Mouse (Mus musculus) heart, postnatal 0 days (tissue): ENCODE results near the gene Kdm2b. TPM values are rescaled to one million over a fixed set of nuclear protein-coding genes. Genes with fewer than 3 reads are reported as not detected.

Source experiments
- ATAC-seq: fragments of 200-750 bp; cut with Nextera tagmentation; 2 replicates; pipeline ENCODE4 v1.8.0; 2017; ENCODE audit warnings: low read depth, moderate number of reproducible peaks, moderate library complexity; ENCODE audit not compliant: insufficient read depth
- DNase-seq: peaks from one replicate; pipeline ENCODE4 v3.0.0-alpha.2; 2016; ENCODE audit warnings: low spot score
- H3K27ac ChIP-seq: fragments of 300-500 bp; sonication (generic); 2 replicates; pipeline ENCODE4 v1.5.1; 2014; ENCODE audit warnings: low read depth, mild to moderate bottlenecking
- H3K27me3 ChIP-seq: fragments of 300-500 bp; sonication (generic); 2 replicates; pipeline ENCODE4 v1.6.1; 2014; ENCODE audit warnings: low read length, mixed read lengths; ENCODE audit not compliant: control insufficient read depth, insufficient read depth
- H3K36me3 ChIP-seq: fragments of 300-500 bp; sonication (generic); replicated peaks from 2 replicates; pipeline ENCODE4 v1.6.1; 2014; ENCODE audit warnings: low read length, mixed read lengths; ENCODE audit not compliant: control insufficient read depth, insufficient read depth
- H3K4me1 ChIP-seq: fragments of 300-500 bp; sonication (generic); 2 replicates; pipeline ENCODE4 v1.6.1; 2014; ENCODE audit warnings: antibody characterized with exemption; ENCODE audit not compliant: control insufficient read depth, insufficient read depth
- H3K4me2 ChIP-seq: fragments of 300-500 bp; sonication (generic); 2 replicates; pipeline ENCODE4 v1.6.1; 2014; ENCODE audit warnings: low read depth, mild to moderate bottlenecking, low read length, moderate library complexity
- H3K4me3 ChIP-seq: fragments of 300-500 bp; sonication (generic); 2 replicates; pipeline ENCODE4 v1.5.1; 2014; ENCODE audit warnings: low read depth, low read length
- H3K9ac ChIP-seq: fragments of 300-500 bp; sonication (generic); replicated peaks from 2 replicates; pipeline ENCODE4 v1.6.1; 2014; ENCODE audit warnings: low read depth, low read length, mixed read lengths
- H3K9me3 ChIP-seq: fragments of 300-500 bp; sonication (generic); replicated peaks from 2 replicates; pipeline ENCODE4 v1.6.1; 2016; ENCODE audit warnings: low read length; ENCODE audit not compliant: control insufficient read depth
- CTCF ChIP-seq: IDR thresholded peaks from 2 replicates; pipeline ENCODE4 v1.5.1; 2016; ENCODE audit warnings: antibody characterized with exemption, control low read depth, low read depth
- EP300 ChIP-seq: IDR thresholded peaks from 2 replicates; pipeline ENCODE4 v1.6.1; 2016; ENCODE audit warnings: antibody characterized with exemption, low read depth
- WGBS: fragments of 180-500 bp; shearing (Covaris S2); extraction: QIAGEN DNeasy Blood & Tissue Kit; methylation state at CpG from one replicate; pipeline ENCODE4 v1.1.7; 2014; 5-methylcytosine and 5-hydroxymethylcytosine counted together
- polyA plus RNA-seq: library from polyadenylated mRNA; unstranded; fragments of >200 nt; fragmentation: Nextera tagmentation; extraction: Ambion mirVana; gene quantifications from 2 replicates; pipeline ENCODE4 v1.2.1, GENCODE M21; 2015
- total RNA-seq: library from RNA; depleted of rRNA; stranded (reverse); fragments of >200 nt; gene quantifications from 2 replicates; pipeline ENCODE4 v1.2.3, GENCODE M21; 2014; ENCODE audit warnings: low replicate concordance

The Kdm2b gene
- total and polyA plus RNA-seq, 2 experiments from 2014 or later, result 14.7 to 29.3 TPM

GRCm38 (mm10) chr5:122887033-122887432 lies 102.6 kb downstream of the Kdm2b start:
- DNase-seq (no peak), ATAC-seq (no peak)
- H3K4me1 ChIP-seq, result peaks cover 8% of the 10 kb centered on the region; the same call in 1 of the 2 replicates
- no peaks in the 10 kb centered on the region for H3K9me3 ChIP-seq
- H3K9ac ChIP-seq, result no peak overlapping the region
- WGBS, result 91% methylated on average over 9 of the region's 9 CpGs
- no peak overlapping the region for H3K4me2 ChIP-seq
- no peaks in the 10 kb centered on the region for H3K27me3 ChIP-seq
- no peak overlapping the region for H3K4me3 ChIP-seq
- no peak overlapping the region for H3K27ac ChIP-seq
- no peaks in the 10 kb centered on the region for H3K36me3 ChIP-seq
- TF ChIP-seq CTCF (no peak), EP300 (no peak)

GRCm38 (mm10) chr5:122884594-122885348 lies 104.9 kb downstream of the Kdm2b start:
- H3K4me3 ChIP-seq, result no peak overlapping the region
- H3K27me3 ChIP-seq, result no peaks in the 10 kb centered on the region
- no peak for ATAC-seq
- TF ChIP-seq EP300, result no peak
- no peak overlapping the region for H3K4me2 ChIP-seq
- DNase-seq, result no peak
- H3K36me3 ChIP-seq, result peaks cover 8% of the 10 kb centered on the region
- H3K27ac ChIP-seq, result no peak overlapping the region
- WGBS, result 49% methylated on average over 7 of the region's 7 CpGs
- no peaks in the 10 kb centered on the region for H3K9me3 ChIP-seq
- H3K4me1 ChIP-seq, result peaks cover 8% of the 10 kb centered on the region; the same call in 1 of the 2 replicates
- H3K9ac ChIP-seq, result no peak overlapping the region

- Histone ChIP-seq H3K4me2 (no peak overlapping the region), H3K27ac (no peak overlapping the region), H3K9ac (no peak overlapping the region), H3K27me3 (no peaks in the 10 kb centered on the region), H3K9me3 (no peaks in the 10 kb centered on the region), H3K4me1 (peaks cover 8% of the 10 kb centered on the region; the same call in 1 of the 2 replicates), H3K4me3 (no peak overlapping the region), H3K36me3 (peaks cover 18% of the 10 kb centered on the region)
- 49% methylated on average over 2 of the region's 2 CpGs for WGBS
- ATAC-seq, result no peak
- DNase-seq, result no peak
- no peak for TF ChIP-seq CTCF
- TF ChIP-seq EP300, result no peak
These were observed 105.9 kb downstream of the Kdm2b start for GRCm38 (mm10) chr5:122883652-122884235.

GRCm38 (mm10) chr5:122883237-122883636 lies 106.4 kb downstream of the Kdm2b start:
- Histone ChIP-seq H3K4me2 (no peak overlapping the region), H3K9ac (no peak overlapping the region), H3K27me3 (no peaks in the 10 kb centered on the region), H3K4me1 (peaks cover 8% of the 10 kb centered on the region; the same call in 1 of the 2 replicates), H3K9me3 (no peaks in the 10 kb centered on the region), H3K36me3 (peaks cover 23% of the 10 kb centered on the region), H3K4me3 (no peak overlapping the region), H3K27ac (no peak overlapping the region)
- no peak for ATAC-seq
- DNase-seq, result no peak
- WGBS, result 72% methylated on average over 9 of the region's 9 CpGs
- TF ChIP-seq EP300 (no peak), CTCF (no peak)

- WGBS, result 89% methylated on average over 18 of the region's 18 CpGs
- no peak for DNase-seq
These were observed 107.2 kb downstream of the Kdm2b start for GRCm38 (mm10) chr5:122882256-122883050.

More at GRCm38 (mm10) chr5:122882256-122883050, 107.2 kb downstream of the Kdm2b start:
- Histone ChIP-seq H3K4me3 (no peak overlapping the region), H3K9ac (no peak overlapping the region), H3K27me3 (no peaks in the 10 kb centered on the region), H3K4me1 (peaks cover 8% of the 10 kb centered on the region; the same call in 1 of the 2 replicates), H3K27ac (no peak overlapping the region), H3K4me2 (no peak overlapping the region), H3K9me3 (no peaks in the 10 kb centered on the region), H3K36me3 (peaks cover 31% of the 10 kb centered on the region)
- ATAC-seq, result no peak
- no peak for TF ChIP-seq EP300
- no peak for TF ChIP-seq CTCF
